Mouse (Mus musculus): Measurements from ENCODE around the gene Ccr6. TPM values are rescaled to one million over a fixed set of nuclear protein-coding genes. Genes with fewer than 3 reads are reported as not detected.

Ccr6 gene
- polyA plus RNA-seq, 1 experiment from 2014 or later, result not detected

- WGBS, result 89% methylated on average over 5 of the region's 5 CpGs
- no peaks in the 10 kb centered on the region for H3K36me3 ChIP-seq (ENCODE audit: control insufficient read depth, insufficient read depth, low read length)
- no peak for ATAC-seq (ENCODE audit: low read depth)
- no peak overlapping the region for H3K4me2 ChIP-seq (ENCODE audit: low read depth, low read length)
- no peak overlapping the region for H3K9ac ChIP-seq (ENCODE audit: low read depth, low read length)
- H3K4me3 ChIP-seq (ENCODE audit: low read depth, low read length), result no peak overlapping the region
- no peaks in the 10 kb centered on the region for H3K27me3 ChIP-seq (replicated peaks; ENCODE audit: control insufficient read depth, insufficient read depth, low read length)
- no peak for DNase-seq (ENCODE audit: low spot score)
- H3K4me1 ChIP-seq (ENCODE audit: control insufficient read depth, insufficient read depth, low read length), result no peaks in the 10 kb centered on the region
- no peaks in the 10 kb centered on the region for H3K9me3 ChIP-seq (ENCODE audit: control insufficient read depth, low read length)
- H3K27ac ChIP-seq (replicated peaks; ENCODE audit: low read depth, low read length), result no peak overlapping the region
Observed at GRCm38 (mm10) chr17:8206691-8207090, 29.2 kb upstream of the Ccr6 start.

- Histone ChIP-seq H3K36me3 (ENCODE audit: control insufficient read depth, insufficient read depth, low read length) (no peaks in the 10 kb centered on the region), H3K27ac (replicated peaks; ENCODE audit: low read depth, low read length) (no peak overlapping the region), H3K9ac (ENCODE audit: low read depth, low read length) (no peak overlapping the region), H3K9me3 (ENCODE audit: control insufficient read depth, low read length) (no peaks in the 10 kb centered on the region), H3K4me1 (ENCODE audit: control insufficient read depth, insufficient read depth, low read length) (no peaks in the 10 kb centered on the region), H3K4me2 (ENCODE audit: low read depth, low read length) (no peak overlapping the region), H3K27me3 (replicated peaks; ENCODE audit: control insufficient read depth, insufficient read depth, low read length) (no peaks in the 10 kb centered on the region), H3K4me3 (ENCODE audit: low read depth, low read length) (no peak overlapping the region)
- 95% methylated on average over 2 of the region's 2 CpGs for WGBS
- no peak for DNase-seq (ENCODE audit: low spot score)
- no peak for ATAC-seq (ENCODE audit: low read depth)
Observed at GRCm38 (mm10) chr17:8209696-8210095, 26.1 kb upstream of the Ccr6 start.

- Histone ChIP-seq H3K36me3 (ENCODE audit: control insufficient read depth, insufficient read depth, low read length) (no peaks in the 10 kb centered on the region), H3K9ac (ENCODE audit: low read depth, low read length) (no peak overlapping the region), H3K4me3 (ENCODE audit: low read depth, low read length) (no peak overlapping the region), H3K27ac (replicated peaks; ENCODE audit: low read depth, low read length) (no peak overlapping the region), H3K27me3 (replicated peaks; ENCODE audit: control insufficient read depth, insufficient read depth, low read length) (no peaks in the 10 kb centered on the region), H3K4me1 (ENCODE audit: control insufficient read depth, insufficient read depth, low read length) (no peaks in the 10 kb centered on the region), H3K4me2 (ENCODE audit: low read depth, low read length) (no peak overlapping the region), H3K9me3 (ENCODE audit: control insufficient read depth, low read length) (no peaks in the 10 kb centered on the region)
- WGBS, result 61% methylated on average over 3 of the region's 3 CpGs
- ATAC-seq (ENCODE audit: low read depth) (no peak), DNase-seq (ENCODE audit: low spot score) (no peak)
Observed at GRCm38 (mm10) chr17:8210170-8210569, 25.7 kb upstream of the Ccr6 start.

GRCm38 (mm10) chr17:8210675-8211074, 25.2 kb upstream of the Ccr6 start:
- Histone ChIP-seq H3K4me2 (ENCODE audit: low read depth, low read length) (no peak overlapping the region), H3K36me3 (ENCODE audit: control insufficient read depth, insufficient read depth, low read length) (no peaks in the 10 kb centered on the region), H3K9me3 (ENCODE audit: control insufficient read depth, low read length) (no peaks in the 10 kb centered on the region), H3K4me3 (ENCODE audit: low read depth, low read length) (no peak overlapping the region), H3K9ac (ENCODE audit: low read depth, low read length) (no peak overlapping the region), H3K4me1 (ENCODE audit: control insufficient read depth, insufficient read depth, low read length) (no peaks in the 10 kb centered on the region), H3K27ac (replicated peaks; ENCODE audit: low read depth, low read length) (no peak overlapping the region), H3K27me3 (replicated peaks; ENCODE audit: control insufficient read depth, insufficient read depth, low read length) (no peaks in the 10 kb centered on the region)
- WGBS, result 70% methylated on average over 10 of the region's 10 CpGs
- no peak for ATAC-seq (ENCODE audit: low read depth)
- DNase-seq (ENCODE audit: low spot score), result no peak

GRCm38 (mm10) chr17:8211399-8211798, 24.4 kb upstream of the Ccr6 start:
- Histone ChIP-seq H3K4me1 (ENCODE audit: control insufficient read depth, insufficient read depth, low read length) (no peaks in the 10 kb centered on the region), H3K9ac (ENCODE audit: low read depth, low read length) (no peak overlapping the region), H3K27ac (replicated peaks; ENCODE audit: low read depth, low read length) (no peak overlapping the region), H3K4me2 (ENCODE audit: low read depth, low read length) (no peak overlapping the region), H3K4me3 (ENCODE audit: low read depth, low read length) (no peak overlapping the region), H3K9me3 (ENCODE audit: control insufficient read depth, low read length) (no peaks in the 10 kb centered on the region), H3K36me3 (ENCODE audit: control insufficient read depth, insufficient read depth, low read length) (no peaks in the 10 kb centered on the region), H3K27me3 (replicated peaks; ENCODE audit: control insufficient read depth, insufficient read depth, low read length) (no peaks in the 10 kb centered on the region)
- ATAC-seq (ENCODE audit: low read depth) (no peak), DNase-seq (ENCODE audit: low spot score) (no peak)
- WGBS, result 77% methylated on average over 6 of the region's 6 CpGs

GRCm38 (mm10) chr17:8214369-8214768, 21.5 kb upstream of the Ccr6 start:
- no peak for DNase-seq (ENCODE audit: low spot score)
- Histone ChIP-seq H3K27ac (replicated peaks; ENCODE audit: low read depth, low read length) (no peak overlapping the region), H3K4me1 (ENCODE audit: control insufficient read depth, insufficient read depth, low read length) (no peaks in the 10 kb centered on the region), H3K9me3 (ENCODE audit: control insufficient read depth, low read length) (no peaks in the 10 kb centered on the region), H3K4me3 (ENCODE audit: low read depth, low read length) (no peak overlapping the region), H3K36me3 (ENCODE audit: control insufficient read depth, insufficient read depth, low read length) (no peaks in the 10 kb centered on the region), H3K4me2 (ENCODE audit: low read depth, low read length) (no peak overlapping the region), H3K27me3 (replicated peaks; ENCODE audit: control insufficient read depth, insufficient read depth, low read length) (no peaks in the 10 kb centered on the region), H3K9ac (ENCODE audit: low read depth, low read length) (no peak overlapping the region)
- ATAC-seq (ENCODE audit: low read depth), result no peak
- WGBS, result 93% methylated on average over 1 of the region's 1 CpGs

- Histone ChIP-seq H3K4me2 (ENCODE audit: low read depth, low read length) (no peak overlapping the region), H3K36me3 (ENCODE audit: control insufficient read depth, insufficient read depth, low read length) (no peaks in the 10 kb centered on the region), H3K9ac (ENCODE audit: low read depth, low read length) (no peak overlapping the region), H3K9me3 (ENCODE audit: control insufficient read depth, low read length) (no peaks in the 10 kb centered on the region), H3K4me3 (ENCODE audit: low read depth, low read length) (no peak overlapping the region), H3K27me3 (replicated peaks; ENCODE audit: control insufficient read depth, insufficient read depth, low read length) (no peaks in the 10 kb centered on the region), H3K27ac (replicated peaks; ENCODE audit: low read depth, low read length) (no peak overlapping the region), H3K4me1 (ENCODE audit: control insufficient read depth, insufficient read depth, low read length) (no peaks in the 10 kb centered on the region)
- DNase-seq (ENCODE audit: low spot score) (no peak), ATAC-seq (ENCODE audit: low read depth) (no peak)
- 87% methylated on average over 12 of the region's 12 CpGs for WGBS
Observed at GRCm38 (mm10) chr17:8215016-8215745, 20.7 kb upstream of the Ccr6 start.

GRCm38 (mm10) chr17:8223225-8223624, 12.6 kb upstream of the Ccr6 start:
- WGBS, result 81% methylated on average over 10 of the region's 10 CpGs
- no peak for ATAC-seq (ENCODE audit: low read depth)
- no peaks in the 10 kb centered on the region for H3K9me3 ChIP-seq (ENCODE audit: control insufficient read depth, low read length)

GRCm38 (mm10) chr17:8224072-8224471, 11.8 kb upstream of the Ccr6 start:
- H3K4me3 ChIP-seq (ENCODE audit: low read depth, low read length), result no peak overlapping the region
- DNase-seq (ENCODE audit: low spot score), result no peak

More at GRCm38 (mm10) chr17:8223225-8223624, 12.6 kb upstream of the Ccr6 start:
- H3K4me2 ChIP-seq (ENCODE audit: low read depth, low read length), result no peak overlapping the region
- DNase-seq (ENCODE audit: low spot score), result no peak
- H3K27me3 ChIP-seq (replicated peaks; ENCODE audit: control insufficient read depth, insufficient read depth, low read length), result no peaks in the 10 kb centered on the region
- H3K36me3 ChIP-seq (ENCODE audit: control insufficient read depth, insufficient read depth, low read length), result no peaks in the 10 kb centered on the region
- H3K4me1 ChIP-seq (ENCODE audit: control insufficient read depth, insufficient read depth, low read length), result no peaks in the 10 kb centered on the region
- no peak overlapping the region for H3K4me3 ChIP-seq (ENCODE audit: low read depth, low read length)
- no peak overlapping the region for H3K27ac ChIP-seq (replicated peaks; ENCODE audit: low read depth, low read length)
- no peak overlapping the region for H3K9ac ChIP-seq (ENCODE audit: low read depth, low read length)

More at GRCm38 (mm10) chr17:8224072-8224471, 11.8 kb upstream of the Ccr6 start:
- Histone ChIP-seq H3K9ac (ENCODE audit: low read depth, low read length) (no peak overlapping the region), H3K27me3 (replicated peaks; ENCODE audit: control insufficient read depth, insufficient read depth, low read length) (no peaks in the 10 kb centered on the region), H3K4me2 (ENCODE audit: low read depth, low read length) (no peak overlapping the region), H3K27ac (replicated peaks; ENCODE audit: low read depth, low read length) (no peak overlapping the region), H3K9me3 (ENCODE audit: control insufficient read depth, low read length) (no peaks in the 10 kb centered on the region), H3K4me1 (ENCODE audit: control insufficient read depth, insufficient read depth, low read length) (no peaks in the 10 kb centered on the region), H3K36me3 (ENCODE audit: control insufficient read depth, insufficient read depth, low read length) (no peaks in the 10 kb centered on the region)
- no peak for ATAC-seq (ENCODE audit: low read depth)
- WGBS, result 69% methylated on average over 1 of the region's 1 CpGs

All from embryonic facial prominence, embryonic 14.5 days (tissue).